Mouse (Mus musculus) activated CD4-positive, CD25-positive, alpha-beta regulatory T cell, adult 9 weeks (primary cell): ENCODE results near the gene Slc2a3. TPM values are rescaled to one million over a fixed set of nuclear protein-coding genes. Genes with fewer than 3 reads are reported as not detected.

Experiments
- polyA plus RNA-seq: library from polyadenylated mRNA; unstranded; fragments of 100-300 nt; shearing (Covaris generic); gene quantifications from one replicate; pipeline ENCODE4 v1.2.1, GENCODE M21; 2017

Slc2a3 gene
- 123 TPM for polyA plus RNA-seq

DNA sequence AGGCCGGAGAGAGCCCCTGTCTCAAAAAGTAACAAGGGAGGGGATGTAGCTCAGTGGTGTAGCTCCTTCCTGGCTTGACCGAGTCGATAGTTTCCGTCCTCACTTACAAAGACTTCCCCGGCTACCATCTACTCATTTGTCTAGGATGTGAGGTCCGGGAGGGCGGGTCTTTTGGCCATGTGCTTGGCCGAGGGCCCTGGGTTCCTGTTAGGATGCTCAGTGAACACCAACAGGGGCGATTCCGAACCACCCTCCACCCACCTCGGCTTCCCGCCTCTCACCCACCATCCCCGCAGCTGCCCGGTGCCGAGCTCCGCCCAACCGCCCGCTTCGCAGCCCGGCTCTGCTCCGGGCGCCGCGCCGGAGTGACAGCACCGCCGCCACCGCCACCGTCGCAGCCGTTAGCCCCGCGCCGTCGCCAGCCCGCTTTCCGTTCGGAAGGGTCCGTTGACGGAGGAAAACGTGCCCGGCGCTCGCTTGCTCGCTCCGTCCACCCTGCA is at the start of gene Slc2a3:
Gene Slc2a3 (minus strand): TSS at position 340 of the 500 bp plus-strand sequence.

DNA sequence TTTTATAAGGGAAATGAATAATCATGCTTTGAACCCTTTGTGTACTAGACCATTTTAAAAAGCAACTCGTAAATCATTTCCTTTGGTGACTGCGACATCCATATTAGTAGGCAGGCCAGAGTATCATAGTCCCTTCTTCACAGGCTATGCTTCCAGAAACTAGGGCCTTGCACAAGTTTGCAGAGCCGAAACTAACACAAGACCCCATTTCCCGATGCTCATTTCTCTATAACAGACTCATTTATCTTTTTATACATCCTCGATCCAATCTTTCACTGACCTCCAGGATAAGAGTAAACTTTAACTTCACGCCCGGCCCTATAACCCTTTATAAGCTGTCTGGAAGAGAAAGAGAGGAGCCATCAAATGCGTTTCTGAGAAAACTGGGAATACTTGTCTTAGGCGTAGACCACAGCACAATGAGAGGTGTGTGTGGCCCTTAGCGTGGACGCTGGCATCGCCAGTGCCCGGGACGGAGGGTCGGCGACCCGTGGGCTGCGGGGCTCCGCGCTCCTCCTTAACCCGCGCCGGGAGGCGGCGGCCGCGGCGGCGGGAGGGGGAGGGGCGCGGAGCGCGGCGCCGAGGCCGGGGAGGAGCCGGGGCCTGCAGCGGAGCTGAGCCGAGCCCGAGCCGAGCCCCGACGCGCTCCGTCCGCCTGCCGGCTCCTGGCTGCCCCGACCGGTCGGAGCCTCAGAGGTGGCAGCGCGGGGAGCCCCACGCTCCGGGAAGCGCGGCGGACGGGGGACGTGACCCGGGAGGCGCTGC is 18.0 kb upstream of the Slc2a3 start, which contains the start of gene Foxj2:
Gene Foxj2 (plus strand): TSS at position 609 of the 765 bp plus-strand sequence.

DNA sequence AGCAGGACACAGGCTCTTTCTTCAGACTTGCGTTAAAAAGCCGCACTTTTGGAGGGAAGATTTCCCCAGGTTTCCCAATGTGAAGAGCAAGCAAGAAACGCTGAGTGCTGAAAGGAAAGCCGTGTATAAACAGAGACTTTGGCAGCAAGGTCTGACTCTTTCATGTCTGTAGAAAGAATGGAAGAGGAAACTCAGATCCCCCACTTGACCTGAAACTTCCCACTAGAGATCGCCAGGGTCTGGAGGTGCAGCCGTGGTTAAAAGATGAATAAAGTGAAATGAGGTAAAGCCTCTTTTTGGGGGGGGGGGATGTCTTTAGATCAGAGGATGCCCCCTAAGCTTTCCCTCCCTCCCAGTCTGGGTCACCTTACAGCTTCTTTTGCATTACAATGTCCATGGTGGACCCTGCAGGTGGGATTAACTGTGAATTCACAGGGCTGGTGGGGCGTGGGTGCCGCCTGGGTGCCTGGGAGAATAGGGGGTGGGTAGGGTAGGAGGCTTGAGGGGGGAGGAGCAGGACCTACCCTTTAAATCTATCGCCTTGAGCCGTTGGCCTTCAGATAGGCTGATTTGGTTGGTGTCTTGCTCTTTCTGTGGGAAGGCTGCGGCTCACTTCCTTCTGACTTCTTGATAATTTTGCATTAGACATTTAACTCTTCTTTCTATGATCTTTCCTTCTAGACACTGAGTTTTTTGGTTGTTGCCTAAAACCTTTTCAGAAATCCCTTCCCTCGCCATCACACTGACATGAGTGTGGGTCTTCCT is 94.2 kb downstream of the Slc2a3 start, which contains the start of gene Nanog:
Gene Nanog (plus strand): TSS at position 454 of the 765 bp plus-strand sequence.

Other genes with a start within 250 kb of the Slc2a3 start
- 0.94 TPM for gene Aicda, start 247.8 kb downstream of the Slc2a3 start, polyA plus RNA-seq
- gene Apobec1, start 199.2 kb downstream of the Slc2a3 start, polyA plus RNA-seq = 28.2 TPM
- 0.21 TPM for gene Gdf3, start 191.6 kb downstream of the Slc2a3 start, polyA plus RNA-seq
- gene Dppa3, start 175.2 kb downstream of the Slc2a3 start, polyA plus RNA-seq = not detected
- gene Nanog, start 94.2 kb downstream of the Slc2a3 start, polyA plus RNA-seq = not detected
- 7.4 TPM for gene Foxj2, start 18.3 kb upstream of the Slc2a3 start, polyA plus RNA-seq
- gene C3ar1, start 54.5 kb upstream of the Slc2a3 start, polyA plus RNA-seq = 0.10 TPM
- gene Necap1, start 72.8 kb upstream of the Slc2a3 start, polyA plus RNA-seq = 33.7 TPM
- 1.1 TPM for gene Clec4a1, start 120.2 kb upstream of the Slc2a3 start, polyA plus RNA-seq
- gene Clec4a3, start 150.9 kb upstream of the Slc2a3 start, polyA plus RNA-seq = 1.1 TPM
- gene Clec4a4, start 188.7 kb upstream of the Slc2a3 start, polyA plus RNA-seq = not detected
- 0.59 TPM for gene Clec4b1, start 248.3 kb upstream of the Slc2a3 start, polyA plus RNA-seq